Mouse (Mus musculus): ENCODE results near the gene Gm14139.
"Not testable (repeated sequence)": the region's sequence is repeated elsewhere in the genome, so short reads cannot be mapped to it uniquely, and the experiment has no call there.

Gene Gm14139

GRCm38 (mm10) chr2:150181570-150181999 lies at the start of gene Gm14139:
TSS of gene Gm14139 (plus strand) at chr2:150181755.
- not testable (repeated sequence) for DNase-seq (ENCODE audit: low read depth)

DNA sequence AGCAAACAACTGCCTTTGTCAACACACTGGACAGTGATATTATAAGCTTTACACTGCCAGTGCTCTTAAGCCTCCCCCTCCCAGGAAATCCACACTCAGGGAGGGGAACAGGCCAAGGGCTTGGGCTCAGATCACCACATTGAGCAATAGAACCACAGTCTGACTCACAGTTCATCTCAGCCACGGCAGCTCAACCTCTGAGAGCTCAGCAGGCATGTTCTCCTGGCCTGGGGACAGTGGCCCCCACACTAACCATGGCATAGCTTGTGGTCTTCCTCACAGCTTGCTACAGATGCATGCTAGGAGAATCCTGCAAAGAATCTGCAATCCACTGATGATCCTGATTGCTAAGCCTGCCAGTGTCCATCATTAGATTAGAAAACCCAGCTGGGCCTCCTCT lies 49.6 kb upstream of the Gm14139 start:
- not testable (repeated sequence) for DNase-seq (ENCODE audit: low read depth)

DNA sequence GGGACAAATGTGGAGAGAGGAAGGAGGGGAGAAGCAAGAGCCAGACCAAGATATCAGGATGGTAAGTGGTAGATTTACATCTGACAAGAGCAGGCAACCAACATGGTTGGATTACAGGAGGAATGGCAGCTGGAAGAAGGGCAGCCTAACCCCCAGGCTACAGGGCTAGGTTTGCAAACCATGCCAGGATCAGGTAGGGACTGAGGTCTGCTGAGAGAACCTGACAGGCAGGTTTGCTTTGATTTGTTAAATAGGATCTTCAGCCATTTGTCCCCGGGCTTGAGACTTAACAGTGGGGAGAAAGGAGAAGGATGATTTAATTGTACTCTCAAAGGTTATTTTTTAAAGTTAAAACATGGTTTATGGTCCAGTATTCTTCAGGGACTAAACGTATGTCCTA lies 48.8 kb upstream of the Gm14139 start:
- no peak for DNase-seq (ENCODE audit: low read depth)

DNA sequence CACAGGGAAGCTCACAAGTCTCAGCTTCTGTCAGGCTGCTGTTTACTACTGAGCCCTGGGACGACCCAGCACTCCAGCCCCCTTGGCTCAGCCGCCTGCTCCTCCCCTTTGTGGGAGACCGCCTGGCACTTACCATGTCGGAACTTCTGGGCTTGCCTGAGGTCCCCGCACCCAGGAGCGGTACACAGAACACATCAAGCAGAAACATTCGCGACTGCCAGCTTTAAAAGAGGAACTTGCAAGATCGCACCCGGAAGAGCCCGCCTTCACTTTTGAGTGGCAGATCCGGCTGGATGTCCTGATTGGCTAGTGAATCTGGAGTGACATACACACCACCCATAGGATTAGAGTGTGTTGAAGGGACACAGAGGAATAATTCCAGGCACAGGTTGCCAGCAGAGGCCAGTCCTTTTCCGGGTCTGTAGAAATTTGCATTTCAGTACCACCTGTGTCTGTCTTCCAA lies 45.1 kb upstream of the Gm14139 start, which contains the start of gene Zfp120:
Gene Zfp120 (minus strand): TSS at position 274 of the 463 bp plus-strand sequence.
- DNase-seq (ENCODE audit: low read depth) = peak; percentile 90

GRCm38 (mm10) chr2:150166703-150167102 lies 14.9 kb upstream of the Gm14139 start:
- no peak for DNase-seq (ENCODE audit: low read depth)

- DNase-seq (ENCODE audit: low read depth) = no peak
Measured at GRCm38 (mm10) chr2:150173833-150174232, 7.7 kb upstream of the Gm14139 start.

- DNase-seq (ENCODE audit: low read depth) = not testable (repeated sequence)
Measured at GRCm38 (mm10) chr2:150179579-150179978, 2.0 kb upstream of the Gm14139 start, which contains the start of gene Gm10770. TSS of gene Gm10770 (minus strand) at chr2:150179679.

DNA sequence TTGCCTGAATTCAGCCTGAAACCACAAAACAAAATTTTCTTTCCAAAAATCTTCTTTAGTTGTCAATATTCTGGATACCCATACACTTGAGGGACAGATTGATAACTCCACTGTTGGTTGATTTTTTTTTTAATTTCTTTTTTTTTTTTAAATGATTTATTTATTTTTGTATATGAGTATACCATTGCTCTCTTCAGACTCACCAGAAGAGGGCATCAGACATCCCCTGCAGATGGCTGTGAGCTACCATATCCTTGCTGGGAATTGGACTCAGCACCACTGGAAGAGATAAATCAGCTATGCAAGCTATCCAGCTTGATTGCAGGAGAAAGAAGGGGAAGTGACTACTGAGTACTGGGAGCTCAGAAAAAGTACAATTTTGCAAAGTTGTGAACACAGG lies 509 bp upstream of the Gm14139 start:
- not testable (repeated sequence) for DNase-seq (ENCODE audit: low read depth)

GRCm38 (mm10) chr2:150217600-150218362 lies 36.2 kb downstream of the Gm14139 start, which contains the start of gene Zfp937:
TSS of gene Zfp937 (plus strand) at chr2:150218073.
- DNase-seq (ENCODE audit: low read depth) = peak; percentile 14

GRCm38 (mm10) chr2:150218363-150218725 lies 36.8 kb downstream of the Gm14139 start:
- DNase-seq (ENCODE audit: low read depth) = not testable (repeated sequence)

- DNase-seq (ENCODE audit: low read depth) = not testable (repeated sequence)
Measured at GRCm38 (mm10) chr2:150223263-150223662, 41.7 kb downstream of the Gm14139 start.
